Mouse (Mus musculus): Measurements from ENCODE around the gene Gucy2g. TPM values are rescaled to one million over a fixed set of nuclear protein-coding genes. Genes with fewer than 3 reads are reported as not detected.
"Not testable (repeated sequence)": the region's sequence is repeated elsewhere in the genome, so short reads cannot be mapped to it uniquely, and the experiment has no call there.

Gucy2g gene
- polyA plus RNA-seq, 1 experiment from 2014 or later = not detected

GRCm38 (mm10) chr19:55170399-55170798 lies 70.6 kb downstream of the Gucy2g start:
- Histone ChIP-seq H3K4me3 (ENCODE audit: low read depth, low read length) (no peak overlapping the region), H3K4me1 (ENCODE audit: control insufficient read depth, insufficient read depth, low read length) (no peaks in the 10 kb centered on the region), H3K36me3 (ENCODE audit: control insufficient read depth, insufficient read depth, low read length) (no peaks in the 10 kb centered on the region), H3K9ac (replicated peaks; ENCODE audit: low read depth, low read length) (no peak overlapping the region), H3K9me3 (ENCODE audit: control insufficient read depth, low read depth, low read length) (peaks cover 5% of the 10 kb centered on the region; the same call in 1 of the 2 replicates), H3K27me3 (ENCODE audit: control insufficient read depth, insufficient read depth, low read length) (no peaks in the 10 kb centered on the region), H3K27ac (ENCODE audit: low read length) (no peak overlapping the region), H3K4me2 (replicated peaks; ENCODE audit: low read depth, low read length) (no peak overlapping the region)
- no peak for ATAC-seq (ENCODE audit: insufficient number of reproducible peaks, insufficient read depth, low FRiP score, low read depth)

GRCm38 (mm10) chr19:55169236-55169729 lies 71.8 kb downstream of the Gucy2g start:
- H3K27ac ChIP-seq (ENCODE audit: low read length); H3K4me2 ChIP-seq (replicated peaks; ENCODE audit: low read depth, low read length); H3K9me3 ChIP-seq (ENCODE audit: control insufficient read depth, low read depth, low read length); ATAC-seq (ENCODE audit: insufficient number of reproducible peaks, insufficient read depth, low FRiP score, low read depth); H3K9ac ChIP-seq (replicated peaks; ENCODE audit: low read depth, low read length); H3K36me3 ChIP-seq (ENCODE audit: control insufficient read depth, insufficient read depth, low read length); H3K4me3 ChIP-seq (ENCODE audit: low read depth, low read length); H3K4me1 ChIP-seq (ENCODE audit: control insufficient read depth, insufficient read depth, low read length); H3K27me3 ChIP-seq (ENCODE audit: control insufficient read depth, insufficient read depth, low read length): not testable (repeated sequence)
- 90% methylated on average over 8 of the region's 8 CpGs for WGBS

GRCm38 (mm10) chr19:55168360-55168759 lies 72.7 kb downstream of the Gucy2g start:
- Histone ChIP-seq H3K9ac (replicated peaks; ENCODE audit: low read depth, low read length) (no peak overlapping the region), H3K36me3 (ENCODE audit: control insufficient read depth, insufficient read depth, low read length) (no peaks in the 10 kb centered on the region), H3K27me3 (ENCODE audit: control insufficient read depth, insufficient read depth, low read length) (no peaks in the 10 kb centered on the region), H3K4me2 (replicated peaks; ENCODE audit: low read depth, low read length) (no peak overlapping the region), H3K4me3 (ENCODE audit: low read depth, low read length) (no peak overlapping the region), H3K9me3 (ENCODE audit: control insufficient read depth, low read depth, low read length) (peaks cover 5% of the 10 kb centered on the region; the same call in 1 of the 2 replicates), H3K27ac (ENCODE audit: low read length) (no peak overlapping the region), H3K4me1 (ENCODE audit: control insufficient read depth, insufficient read depth, low read length) (no peaks in the 10 kb centered on the region)
- no peak for ATAC-seq (ENCODE audit: insufficient number of reproducible peaks, insufficient read depth, low FRiP score, low read depth)
- WGBS = 33% methylated on average over 6 of the region's 6 CpGs

- Histone ChIP-seq H3K27me3 (ENCODE audit: control insufficient read depth, insufficient read depth, low read length) (no peaks in the 10 kb centered on the region), H3K36me3 (ENCODE audit: control insufficient read depth, insufficient read depth, low read length) (no peaks in the 10 kb centered on the region), H3K4me3 (ENCODE audit: low read depth, low read length) (no peak overlapping the region), H3K9ac (replicated peaks; ENCODE audit: low read depth, low read length) (no peak overlapping the region), H3K4me2 (replicated peaks; ENCODE audit: low read depth, low read length) (no peak overlapping the region), H3K4me1 (ENCODE audit: control insufficient read depth, insufficient read depth, low read length) (no peaks in the 10 kb centered on the region), H3K27ac (ENCODE audit: low read length) (no peak overlapping the region), H3K9me3 (ENCODE audit: control insufficient read depth, low read depth, low read length) (peaks cover 5% of the 10 kb centered on the region; the same call in 1 of the 2 replicates)
- no peak for ATAC-seq (ENCODE audit: insufficient number of reproducible peaks, insufficient read depth, low FRiP score, low read depth)
- 65% methylated on average over 2 of the region's 2 CpGs for WGBS
Observed at GRCm38 (mm10) chr19:55167741-55168140, 73.3 kb downstream of the Gucy2g start.

GRCm38 (mm10) chr19:55166741-55167140 lies 74.3 kb downstream of the Gucy2g start:
- H3K4me3 ChIP-seq (ENCODE audit: low read depth, low read length) = no peak overlapping the region
- H3K36me3 ChIP-seq (ENCODE audit: control insufficient read depth, insufficient read depth, low read length) = no peaks in the 10 kb centered on the region
- H3K4me2 ChIP-seq (replicated peaks; ENCODE audit: low read depth, low read length) = no peak overlapping the region
- WGBS = 87% methylated on average over 2 of the region's 2 CpGs
- no peak overlapping the region for H3K9ac ChIP-seq (replicated peaks; ENCODE audit: low read depth, low read length)
- H3K9me3 ChIP-seq (ENCODE audit: control insufficient read depth, low read depth, low read length) = peaks cover 5% of the 10 kb centered on the region; the same call in 1 of the 2 replicates
- no peak overlapping the region for H3K27ac ChIP-seq (ENCODE audit: low read length)
- no peak for ATAC-seq (ENCODE audit: insufficient number of reproducible peaks, insufficient read depth, low FRiP score, low read depth)
- H3K27me3 ChIP-seq (ENCODE audit: control insufficient read depth, insufficient read depth, low read length) = no peaks in the 10 kb centered on the region
- no peaks in the 10 kb centered on the region for H3K4me1 ChIP-seq (ENCODE audit: control insufficient read depth, insufficient read depth, low read length)

GRCm38 (mm10) chr19:55165954-55166353 lies 75.1 kb downstream of the Gucy2g start:
- Histone ChIP-seq H3K27me3 (ENCODE audit: control insufficient read depth, insufficient read depth, low read length) (no peaks in the 10 kb centered on the region), H3K4me2 (replicated peaks; ENCODE audit: low read depth, low read length) (no peak overlapping the region), H3K4me3 (ENCODE audit: low read depth, low read length) (no peak overlapping the region), H3K9me3 (ENCODE audit: control insufficient read depth, low read depth, low read length) (peaks cover 5% of the 10 kb centered on the region; the same call in 1 of the 2 replicates), H3K27ac (ENCODE audit: low read length) (no peak overlapping the region), H3K36me3 (ENCODE audit: control insufficient read depth, insufficient read depth, low read length) (no peaks in the 10 kb centered on the region), H3K4me1 (ENCODE audit: control insufficient read depth, insufficient read depth, low read length) (no peaks in the 10 kb centered on the region), H3K9ac (replicated peaks; ENCODE audit: low read depth, low read length) (no peak overlapping the region)
- ATAC-seq (ENCODE audit: insufficient number of reproducible peaks, insufficient read depth, low FRiP score, low read depth) = no peak
- 85% methylated on average over 4 of the region's 4 CpGs for WGBS

GRCm38 (mm10) chr19:55165183-55165865 lies 75.7 kb downstream of the Gucy2g start:
- no peaks in the 10 kb centered on the region for H3K4me1 ChIP-seq (ENCODE audit: control insufficient read depth, insufficient read depth, low read length)
- no peak overlapping the region for H3K27ac ChIP-seq (ENCODE audit: low read length)
- no peaks in the 10 kb centered on the region for H3K36me3 ChIP-seq (ENCODE audit: control insufficient read depth, insufficient read depth, low read length)
- H3K4me3 ChIP-seq (ENCODE audit: low read depth, low read length) = no peak overlapping the region
- H3K9ac ChIP-seq (replicated peaks; ENCODE audit: low read depth, low read length) = no peak overlapping the region
- H3K4me2 ChIP-seq (replicated peaks; ENCODE audit: low read depth, low read length) = no peak overlapping the region
- no peak for ATAC-seq (ENCODE audit: insufficient number of reproducible peaks, insufficient read depth, low FRiP score, low read depth)
- 71% methylated on average over 1 of the region's 1 CpGs for WGBS
- peaks cover 5% of the 10 kb centered on the region; the same call in 1 of the 2 replicates for H3K9me3 ChIP-seq (ENCODE audit: control insufficient read depth, low read depth, low read length)
- H3K27me3 ChIP-seq (ENCODE audit: control insufficient read depth, insufficient read depth, low read length) = no peaks in the 10 kb centered on the region

GRCm38 (mm10) chr19:55164162-55164561 lies 76.9 kb downstream of the Gucy2g start:
- ATAC-seq (ENCODE audit: insufficient number of reproducible peaks, insufficient read depth, low FRiP score, low read depth) = no peak
- WGBS = 79% methylated on average over 1 of the region's 1 CpGs
- H3K4me1 ChIP-seq (ENCODE audit: control insufficient read depth, insufficient read depth, low read length) = no peaks in the 10 kb centered on the region

GRCm38 (mm10) chr19:55162271-55162670 lies 78.8 kb downstream of the Gucy2g start:
- H3K4me1 ChIP-seq (ENCODE audit: control insufficient read depth, insufficient read depth, low read length) = no peaks in the 10 kb centered on the region
- H3K4me2 ChIP-seq (replicated peaks; ENCODE audit: low read depth, low read length) = no peak overlapping the region
- H3K9ac ChIP-seq (replicated peaks; ENCODE audit: low read depth, low read length) = no peak overlapping the region
- no peaks in the 10 kb centered on the region for H3K9me3 ChIP-seq (ENCODE audit: control insufficient read depth, low read depth, low read length)
- no peaks in the 10 kb centered on the region for H3K27me3 ChIP-seq (ENCODE audit: control insufficient read depth, insufficient read depth, low read length)
- no peak overlapping the region for H3K27ac ChIP-seq (ENCODE audit: low read length)
- 65% methylated on average over 4 of the region's 4 CpGs for WGBS
- H3K4me3 ChIP-seq (ENCODE audit: low read depth, low read length) = no peak overlapping the region
- no peaks in the 10 kb centered on the region for H3K36me3 ChIP-seq (ENCODE audit: control insufficient read depth, insufficient read depth, low read length)
- no peak for ATAC-seq (ENCODE audit: insufficient number of reproducible peaks, insufficient read depth, low FRiP score, low read depth)

More at GRCm38 (mm10) chr19:55164162-55164561, 76.9 kb downstream of the Gucy2g start:
- H3K4me2 ChIP-seq (replicated peaks; ENCODE audit: low read depth, low read length) = no peak overlapping the region
- no peak overlapping the region for H3K9ac ChIP-seq (replicated peaks; ENCODE audit: low read depth, low read length)
- no peaks in the 10 kb centered on the region for H3K27me3 ChIP-seq (ENCODE audit: control insufficient read depth, insufficient read depth, low read length)
- no peaks in the 10 kb centered on the region for H3K9me3 ChIP-seq (ENCODE audit: control insufficient read depth, low read depth, low read length)
- no peak overlapping the region for H3K27ac ChIP-seq (ENCODE audit: low read length)
- no peak overlapping the region for H3K4me3 ChIP-seq (ENCODE audit: low read depth, low read length)
- no peaks in the 10 kb centered on the region for H3K36me3 ChIP-seq (ENCODE audit: control insufficient read depth, insufficient read depth, low read length)
